Mouse (Mus musculus): Measurements from ENCODE around the gene Mindy4b-ps. TPM values are rescaled to one million over a fixed set of nuclear protein-coding genes. Genes with fewer than 3 reads are reported as not detected.
"Not testable (repeated sequence)": the region's sequence is repeated elsewhere in the genome, so short reads cannot be mapped to it uniquely, and the experiment has no call there.

The Mindy4b-ps gene
- not detected in 2 replicates for polyA plus RNA-seq (2014; fragmentation: Nextera tagmentation; extraction: Ambion mirVana)

GRCm38 (mm10) chr3:58822211-58822610, at the start of gene Mindy4b-ps:
TSS of gene Mindy4b-ps (minus strand) at chr3:58822311.
- Histone ChIP-seq H3K27ac (ENCODE audit: low read depth, low read length) (no peak within 1 kb of the TSS), H3K4me2 (no peak within 1 kb of the TSS), H3K4me3 (ENCODE audit: low read depth, low read length) (no peak within 1 kb of the TSS), H3K36me3 (ENCODE audit: control insufficient read depth, insufficient read depth, low read length) (no peaks in the 10 kb centered on the region), H3K9me3 (ENCODE audit: control insufficient read depth, low read length) (no peaks in the 10 kb centered on the region), H3K27me3 (ENCODE audit: control insufficient read depth, insufficient read depth, low read length) (peaks cover 69% of the 10 kb centered on the region), H3K9ac (ENCODE audit: low read length) (no peak within 1 kb of the TSS), H3K4me1 (ENCODE audit: control insufficient read depth, insufficient read depth, low read length) (peaks cover 2% of the 10 kb centered on the region; the same call in 1 of the 2 replicates)
- ATAC-seq (ENCODE audit: low FRiP score) (no peak), DNase-seq (ENCODE audit: low spot score, missing footprints) (peak; percentile 59)
- WGBS = 76% methylated on average over 4 of the region's 4 CpGs

DNA sequence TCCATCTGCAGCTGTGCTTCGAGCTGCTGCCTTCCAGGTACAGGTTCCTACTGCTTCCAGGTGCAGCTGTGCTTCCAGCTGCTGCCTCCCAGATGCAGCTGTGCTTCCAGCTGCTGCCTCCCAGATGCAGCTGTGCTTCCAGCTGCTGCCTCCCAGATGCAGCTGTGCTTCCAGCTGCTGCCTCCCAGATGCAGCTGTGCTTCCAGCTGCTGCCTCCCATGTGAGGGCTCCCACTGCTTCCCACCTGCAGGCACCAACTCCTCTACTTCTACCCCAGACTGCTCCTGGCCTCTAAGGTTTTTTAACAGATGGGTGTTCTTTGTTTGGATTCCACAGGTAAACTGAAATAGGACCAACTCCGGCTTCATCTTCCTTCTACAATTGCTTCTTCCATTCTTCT, 49.8 kb upstream of the Mindy4b-ps start:
- ATAC-seq (ENCODE audit: low FRiP score); H3K4me2 ChIP-seq; H3K27ac ChIP-seq (ENCODE audit: low read depth, low read length); H3K9me3 ChIP-seq (ENCODE audit: control insufficient read depth, low read length); H3K27me3 ChIP-seq (ENCODE audit: control insufficient read depth, insufficient read depth, low read length); H3K36me3 ChIP-seq (ENCODE audit: control insufficient read depth, insufficient read depth, low read length); H3K4me1 ChIP-seq (ENCODE audit: control insufficient read depth, insufficient read depth, low read length); H3K9ac ChIP-seq (ENCODE audit: low read length); H3K4me3 ChIP-seq (ENCODE audit: low read depth, low read length); DNase-seq (ENCODE audit: low spot score, missing footprints): not testable (repeated sequence)
- 82% methylated on average over 2 of the region's 2 CpGs for WGBS

DNA sequence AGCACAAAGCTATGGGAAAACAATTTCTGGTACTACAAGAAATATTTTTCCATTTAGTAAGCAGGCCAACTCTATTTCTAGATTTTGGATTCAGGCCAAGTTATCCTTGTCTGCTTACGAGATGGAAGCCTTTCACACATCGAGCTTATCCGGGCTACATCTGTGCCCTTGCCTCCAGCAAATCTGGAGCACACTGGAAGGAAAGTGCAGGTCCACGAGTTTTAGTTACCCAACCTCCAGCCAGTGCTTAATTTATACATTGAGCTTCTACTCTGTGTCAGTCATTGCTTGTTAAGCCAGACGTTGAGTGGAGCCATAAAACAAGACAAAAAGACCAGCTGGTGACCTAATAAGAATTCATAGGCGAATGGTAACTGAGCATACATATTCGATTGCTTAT, 43.6 kb upstream of the Mindy4b-ps start:
- no peaks in the 10 kb centered on the region for H3K9me3 ChIP-seq (ENCODE audit: control insufficient read depth, low read length)
- ATAC-seq (ENCODE audit: low FRiP score) (no peak), DNase-seq (ENCODE audit: low spot score, missing footprints) (no peak)
- no peaks in the 10 kb centered on the region for H3K27me3 ChIP-seq (ENCODE audit: control insufficient read depth, insufficient read depth, low read length)
- whole genome bisulfite sequencing = 69% methylated on average over 7 of the region's 7 CpGs
- H3K4me2 ChIP-seq = no peak overlapping the region
- H3K27ac ChIP-seq (ENCODE audit: low read depth, low read length) = no peak overlapping the region
- no peak overlapping the region for H3K4me3 ChIP-seq (ENCODE audit: low read depth, low read length)
- H3K36me3 ChIP-seq (ENCODE audit: control insufficient read depth, insufficient read depth, low read length) = no peaks in the 10 kb centered on the region
- no peaks in the 10 kb centered on the region; the same call in 1 of the 2 replicates for H3K4me1 ChIP-seq (ENCODE audit: control insufficient read depth, insufficient read depth, low read length)
- H3K9ac ChIP-seq (ENCODE audit: low read length) = no peak overlapping the region

DNA sequence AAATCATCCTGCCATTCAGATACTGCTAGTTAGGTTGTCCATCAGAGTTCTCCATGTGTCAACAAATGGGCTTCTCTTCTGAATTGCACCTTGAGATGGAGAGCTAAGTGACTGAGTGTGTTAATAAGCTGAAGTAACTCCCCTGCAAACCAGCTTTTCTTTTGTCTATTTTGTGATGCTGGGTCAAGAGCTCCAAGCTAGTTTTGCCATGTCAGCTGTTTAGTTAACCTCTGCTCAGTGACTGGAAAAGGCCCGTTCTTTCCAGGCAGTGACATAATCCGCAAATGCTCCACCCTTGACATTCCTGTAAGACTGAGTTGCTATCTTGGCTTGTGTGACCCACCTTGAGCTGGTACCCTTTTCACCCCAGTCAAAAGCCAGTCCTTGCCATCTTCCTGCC, 40.9 kb upstream of the Mindy4b-ps start:
- DNase-seq (ENCODE audit: low spot score, missing footprints) (peak; percentile 64), ATAC-seq (ENCODE audit: low FRiP score) (no peak)
- H3K36me3 ChIP-seq (ENCODE audit: control insufficient read depth, insufficient read depth, low read length) = no peaks in the 10 kb centered on the region
- no peaks in the 10 kb centered on the region; the same call in 1 of the 2 replicates for H3K4me1 ChIP-seq (ENCODE audit: control insufficient read depth, insufficient read depth, low read length)
- H3K9ac ChIP-seq (ENCODE audit: low read length) = no peak overlapping the region
- H3K27me3 ChIP-seq (ENCODE audit: control insufficient read depth, insufficient read depth, low read length) = no peaks in the 10 kb centered on the region
- WGBS = 65% methylated on average over 2 of the region's 2 CpGs
- no peak overlapping the region for H3K27ac ChIP-seq (ENCODE audit: low read depth, low read length)
- no peak overlapping the region for H3K4me2 ChIP-seq
- no peaks in the 10 kb centered on the region for H3K9me3 ChIP-seq (ENCODE audit: control insufficient read depth, low read length)
- H3K4me3 ChIP-seq (ENCODE audit: low read depth, low read length) = no peak overlapping the region

DNA sequence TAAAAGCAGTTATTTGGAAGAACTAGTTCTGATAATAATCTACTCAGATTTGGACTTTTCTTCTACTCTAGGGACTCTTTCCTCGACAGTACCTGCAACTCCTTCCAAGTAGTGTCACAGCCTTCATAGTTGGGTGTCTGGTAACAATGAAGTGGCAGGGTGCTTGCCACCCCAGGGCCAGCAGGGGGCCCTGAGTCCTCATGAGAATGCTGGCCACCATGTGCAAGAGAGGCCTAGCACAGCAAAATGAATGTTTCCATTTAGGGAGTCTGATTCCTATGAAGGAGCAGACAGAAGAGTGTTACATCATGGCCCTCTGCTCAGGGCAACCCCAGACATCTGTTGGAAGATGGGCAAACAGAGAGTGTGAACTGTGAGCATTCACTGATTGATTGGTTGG, 21.3 kb upstream of the Mindy4b-ps start:
- H3K36me3 ChIP-seq (ENCODE audit: control insufficient read depth, insufficient read depth, low read length) = no peaks in the 10 kb centered on the region
- H3K9me3 ChIP-seq (ENCODE audit: control insufficient read depth, low read length) = no peaks in the 10 kb centered on the region
- H3K4me2 ChIP-seq = no peak overlapping the region
- no peak overlapping the region for H3K4me3 ChIP-seq (ENCODE audit: low read depth, low read length)
- ATAC-seq (ENCODE audit: low FRiP score) = no peak
- peak; percentile 51 for DNase-seq (ENCODE audit: low spot score, missing footprints)
- no peak overlapping the region for H3K9ac ChIP-seq (ENCODE audit: low read length)
- 79% methylated on average over 1 of the region's 1 CpGs for WGBS
- H3K4me1 ChIP-seq (ENCODE audit: control insufficient read depth, insufficient read depth, low read length) = no peaks in the 10 kb centered on the region
- H3K27ac ChIP-seq (ENCODE audit: low read depth, low read length) = no peak overlapping the region
- H3K27me3 ChIP-seq (ENCODE audit: control insufficient read depth, insufficient read depth, low read length) = no peaks in the 10 kb centered on the region

- Histone ChIP-seq H3K27ac (ENCODE audit: low read depth, low read length) (no peak overlapping the region), H3K9ac (ENCODE audit: low read length) (no peak overlapping the region), H3K9me3 (ENCODE audit: control insufficient read depth, low read length) (no peaks in the 10 kb centered on the region), H3K4me2 (no peak overlapping the region), H3K4me3 (ENCODE audit: low read depth, low read length) (no peak overlapping the region), H3K36me3 (ENCODE audit: control insufficient read depth, insufficient read depth, low read length) (no peaks in the 10 kb centered on the region), H3K4me1 (ENCODE audit: control insufficient read depth, insufficient read depth, low read length) (no peaks in the 10 kb centered on the region), H3K27me3 (ENCODE audit: control insufficient read depth, insufficient read depth, low read length) (peaks cover 54% of the 10 kb centered on the region)
- DNase-seq (ENCODE audit: low spot score, missing footprints) (peak; percentile 39), ATAC-seq (ENCODE audit: low FRiP score) (no peak)
- 91% methylated on average over 5 of the region's 5 CpGs for WGBS
Observed at GRCm38 (mm10) chr3:58833442-58834160, 11.5 kb upstream of the Mindy4b-ps start.

DNA sequence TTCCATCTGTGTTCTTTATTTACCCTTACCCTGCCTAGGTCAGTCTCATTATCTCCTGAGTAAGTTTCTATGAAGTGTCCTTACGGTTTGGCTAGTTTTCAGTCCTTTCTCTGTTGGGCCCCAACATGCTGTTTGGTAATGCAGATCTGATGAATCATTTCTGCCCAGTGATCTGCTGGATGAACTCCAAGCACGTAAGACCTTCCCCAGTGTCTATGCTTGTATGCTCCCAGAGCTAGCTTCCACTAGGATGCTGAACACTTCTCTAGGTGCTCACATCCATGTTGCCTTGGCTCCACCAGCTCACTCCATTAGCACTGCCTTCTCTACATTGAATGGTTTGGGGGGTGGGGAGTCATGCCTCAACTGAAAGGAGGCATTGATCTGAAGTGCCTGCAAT, 10.8 kb upstream of the Mindy4b-ps start:
- H3K4me1 ChIP-seq (ENCODE audit: control insufficient read depth, insufficient read depth, low read length) = no peaks in the 10 kb centered on the region
- no peaks in the 10 kb centered on the region for H3K36me3 ChIP-seq (ENCODE audit: control insufficient read depth, insufficient read depth, low read length)
- DNase-seq (ENCODE audit: low spot score, missing footprints) = peak; percentile 33
- H3K27ac ChIP-seq (ENCODE audit: low read depth, low read length) = no peak overlapping the region
- H3K4me2 ChIP-seq = no peak overlapping the region
- 86% methylated on average over 2 of the region's 2 CpGs for WGBS
- H3K27me3 ChIP-seq (ENCODE audit: control insufficient read depth, insufficient read depth, low read length) = peaks cover 61% of the 10 kb centered on the region
- no peak overlapping the region for H3K4me3 ChIP-seq (ENCODE audit: low read depth, low read length)
- no peaks in the 10 kb centered on the region for H3K9me3 ChIP-seq (ENCODE audit: control insufficient read depth, low read length)
- no peak overlapping the region for H3K9ac ChIP-seq (ENCODE audit: low read length)
- ATAC-seq (ENCODE audit: low FRiP score) = no peak

GRCm38 (mm10) chr3:58831586-58831985, 9.5 kb upstream of the Mindy4b-ps start:
- ATAC-seq (ENCODE audit: low FRiP score) (no peak), DNase-seq (ENCODE audit: low spot score, missing footprints) (peak; percentile 62)
- peaks cover 2% of the 10 kb centered on the region; the same call in 1 of the 2 replicates for H3K4me1 ChIP-seq (ENCODE audit: control insufficient read depth, insufficient read depth, low read length)
- no peak overlapping the region for H3K4me3 ChIP-seq (ENCODE audit: low read depth, low read length)
- no peaks in the 10 kb centered on the region for H3K36me3 ChIP-seq (ENCODE audit: control insufficient read depth, insufficient read depth, low read length)
- no peaks in the 10 kb centered on the region for H3K9me3 ChIP-seq (ENCODE audit: control insufficient read depth, low read length)
- no peak overlapping the region for H3K4me2 ChIP-seq
- 89% methylated on average over 5 of the region's 5 CpGs for WGBS
- H3K9ac ChIP-seq (ENCODE audit: low read length) = no peak overlapping the region
- no peak overlapping the region for H3K27ac ChIP-seq (ENCODE audit: low read depth, low read length)
- peaks cover 69% of the 10 kb centered on the region for H3K27me3 ChIP-seq (ENCODE audit: control insufficient read depth, insufficient read depth, low read length)

DNA sequence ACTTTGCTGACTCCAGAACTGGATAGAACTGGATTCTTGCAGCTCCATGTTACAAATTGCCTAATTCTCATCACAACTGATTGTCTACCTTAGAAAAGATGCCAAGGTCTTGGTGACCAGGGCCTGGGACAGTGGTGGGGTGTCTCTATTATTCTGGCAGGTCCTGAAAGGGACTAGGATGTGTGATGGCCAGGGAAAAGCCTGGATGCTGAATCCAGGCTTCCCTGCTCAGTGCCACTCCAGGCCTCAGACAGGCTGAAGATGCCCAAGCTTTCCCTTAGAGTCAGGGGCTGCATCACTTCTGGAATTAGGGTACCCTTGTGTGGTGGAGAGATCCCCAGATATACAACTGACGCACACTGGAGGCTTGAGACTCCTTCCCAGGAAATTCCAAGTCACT, 7.8 kb upstream of the Mindy4b-ps start:
- no peaks in the 10 kb centered on the region for H3K36me3 ChIP-seq (ENCODE audit: control insufficient read depth, insufficient read depth, low read length)
- H3K4me3 ChIP-seq (ENCODE audit: low read depth, low read length) = no peak overlapping the region
- no peaks in the 10 kb centered on the region for H3K9me3 ChIP-seq (ENCODE audit: control insufficient read depth, low read length)
- ATAC-seq (ENCODE audit: low FRiP score) (no peak), DNase-seq (ENCODE audit: low spot score, missing footprints) (peak; percentile 81)
- H3K4me1 ChIP-seq (ENCODE audit: control insufficient read depth, insufficient read depth, low read length) = peaks cover 2% of the 10 kb centered on the region; the same call in 1 of the 2 replicates
- H3K27me3 ChIP-seq (ENCODE audit: control insufficient read depth, insufficient read depth, low read length) = peaks cover 73% of the 10 kb centered on the region
- H3K9ac ChIP-seq (ENCODE audit: low read length) = no peak overlapping the region
- no peak overlapping the region for H3K27ac ChIP-seq (ENCODE audit: low read depth, low read length)
- H3K4me2 ChIP-seq = no peak overlapping the region
- WGBS = 90% methylated on average over 1 of the region's 1 CpGs
